In the genomic region with DNA sequence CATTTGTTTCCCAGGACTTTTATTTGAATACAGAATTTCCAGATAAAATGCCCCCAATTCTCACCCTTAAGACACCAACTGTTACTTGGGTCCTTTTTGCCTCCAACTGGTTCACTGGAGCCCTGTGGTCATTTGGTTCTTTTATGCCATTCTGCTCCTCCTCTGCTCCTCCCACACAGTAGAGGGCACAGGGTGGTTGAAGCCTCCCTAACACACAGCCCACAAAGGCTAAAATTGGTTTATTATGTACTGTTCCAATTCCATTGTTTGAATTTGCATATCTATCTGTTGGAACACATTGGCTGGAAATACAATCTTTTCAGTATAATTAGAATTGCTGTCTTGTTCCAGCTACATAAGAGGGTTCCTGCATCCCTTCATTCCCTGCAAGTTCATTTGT, we compare ENCODE assay signal across 23 mouse cellular contexts.
"Had no signal": no experiment of that assay in that cellular context is flagged by ENCODE, and none has a peak within 500 bp of the region (broad histone marks: within the 10 kb centered on the region; RNA-seq: fewer than 3 reads in every experiment).

No protein-coding gene starts in this region.

- H3K4me1 ChIP-seq: heart, embryonic 10.5 days; heart, embryonic 12.5 days; hindbrain, embryonic 10.5 days; hindbrain, embryonic 13.5 days; hindbrain, embryonic 15.5 days; intestine, embryonic 15.5 days; limb, embryonic 10.5 days; limb, embryonic 12.5 days had no signal

- DNase-seq: gastrocnemius, postnatal 14 days; gastrocnemius, postnatal 36 days; heart, adult 11 months; heart, postnatal 10 days; heart, postnatal 4 days; kidney, adult 18-20 months; kidney, adult 8-10 months; kidney, postnatal 10 days; kidney, postnatal 25 days; kidney, postnatal 4 days; liver had no signal

- H3K36me3 ChIP-seq: heart, embryonic 10.5 days; heart, embryonic 12.5 days; hindbrain, embryonic 10.5 days; hindbrain, embryonic 13.5 days; hindbrain, embryonic 15.5 days; intestine, embryonic 15.5 days; limb, embryonic 10.5 days; limb, embryonic 12.5 days had no signal

- H3K27ac ChIP-seq: heart, embryonic 10.5 days; hindbrain, embryonic 10.5 days; hindbrain, embryonic 13.5 days; hindbrain, embryonic 15.5 days; intestine, embryonic 15.5 days; layer of hippocampus, adult 2 months; left cerebral cortex, adult 2 months; limb, embryonic 10.5 days; limb, embryonic 12.5 days had no signal

- ATAC-seq: inflammation-experienced regulatory T-cells, adult 6 months; intestine, embryonic 15.5 days; intestine, postnatal 0 days had no signal

- H3K4me2 ChIP-seq: heart, embryonic 12.5 days; hindbrain, embryonic 13.5 days; hindbrain, embryonic 15.5 days; intestine, embryonic 15.5 days; limb, embryonic 12.5 days had no signal

- H3K27me3 ChIP-seq: heart, embryonic 12.5 days; hindbrain, embryonic 13.5 days; hindbrain, embryonic 15.5 days; intestine, embryonic 15.5 days; limb, embryonic 12.5 days had no signal

- H3K9ac ChIP-seq: heart, embryonic 12.5 days; hindbrain, embryonic 13.5 days; hindbrain, embryonic 15.5 days; intestine, embryonic 15.5 days; limb, embryonic 12.5 days had no signal

- H3K4me3 ChIP-seq: heart, embryonic 10.5 days; heart, embryonic 12.5 days; hindbrain, embryonic 10.5 days; hindbrain, embryonic 13.5 days; hindbrain, embryonic 15.5 days; intestine, embryonic 15.5 days; layer of hippocampus, adult 2 months; left cerebral cortex, adult 2 months; limb, embryonic 10.5 days; limb, embryonic 12.5 days had no signal

- H3K9me3 ChIP-seq: heart, embryonic 10.5 days; heart, embryonic 12.5 days; hindbrain, embryonic 10.5 days; hindbrain, embryonic 13.5 days; hindbrain, embryonic 15.5 days; intestine, embryonic 15.5 days; limb, embryonic 10.5 days; limb, embryonic 12.5 days had no signal
